14 mouse cellular contexts compared by ENCODE assay signal in genomic region chr5:100913274-100913673, GRCm38 (mm10).
DNase-seq lines count a peak whose midpoint lies in the region; ATAC-seq lines count a peak whose summit lies in the region.
"Had no signal": no experiment of that assay in that cellular context is flagged by ENCODE, and none has a peak within 500 bp of the region (broad histone marks: within the 10 kb centered on the region; RNA-seq: fewer than 3 reads in every experiment).

No protein-coding gene starts in this region.

- no peak for ATAC-seq in megakaryocyte progenitor cell, adult 5-6 weeks (replicated peaks; ENCODE audit: poor library complexity)
- ATAC-seq: forebrain, embryonic 16.5 days had no signal

- peak; percentile 30 for DNase-seq in adrenal gland, postnatal 14 days
- DNase-seq in adrenal gland, adult 8-10 months = no peak
- peak; percentile 11 for DNase-seq in CD4-positive helper T cell, adult 2 months (ENCODE audit: low read depth, low spot score)
- DNase-seq in ZHBTc4 (ENCODE audit: low read depth, low spot score) = peak; percentile 56
- peak; percentile 28 for DNase-seq in naive thymus-derived CD4-positive, alpha-beta T cell, adult 2 months (ENCODE audit: low read depth)
- DNase-seq in gastrocnemius, postnatal 36 days = no peak
- DNase-seq: cerebellum, adult 18-20 months; cerebellum, adult 9-11 months; cerebellum, postnatal 36 days; gastrocnemius, postnatal 10 days; heart, adult 2 months; kidney, adult 11 months had no signal

- intact Hi-C loops in gastrocnemius, postnatal 36 days (cut with DNase I) = no loop called here

Comparison
In these comparisons a context has a peak if more than half of its experiments do, and no peak if none do; other contexts are left out.
1. DNase-seq: peak in adrenal gland, postnatal 14 days (single experiment), CD4-positive helper T cell, adult 2 months (single experiment), ZHBTc4 (single experiment) and naive thymus-derived CD4-positive, alpha-beta T cell, adult 2 months (single experiment); none in adrenal gland, adult 8-10 months (single experiment) and gastrocnemius, postnatal 36 days (0 of 2).